Mouse (Mus musculus): Measurements from ENCODE around the gene Myo3a. TPM values are rescaled to one million over a fixed set of nuclear protein-coding genes. Genes with fewer than 3 reads are reported as not detected.

Gene Myo3a
- polyA plus RNA-seq, 1 experiment from 2014 or later: 0.04 TPM

Small RNA genes within 50 kb of the gene (microRNA-seq; reads per million reads assigned to microRNA genes)
- gene Gm23636: not detected
- not detected for gene Mir3967
